Comparison of ENCODE assay signal across 8 mouse cellular contexts in the genomic region with DNA sequence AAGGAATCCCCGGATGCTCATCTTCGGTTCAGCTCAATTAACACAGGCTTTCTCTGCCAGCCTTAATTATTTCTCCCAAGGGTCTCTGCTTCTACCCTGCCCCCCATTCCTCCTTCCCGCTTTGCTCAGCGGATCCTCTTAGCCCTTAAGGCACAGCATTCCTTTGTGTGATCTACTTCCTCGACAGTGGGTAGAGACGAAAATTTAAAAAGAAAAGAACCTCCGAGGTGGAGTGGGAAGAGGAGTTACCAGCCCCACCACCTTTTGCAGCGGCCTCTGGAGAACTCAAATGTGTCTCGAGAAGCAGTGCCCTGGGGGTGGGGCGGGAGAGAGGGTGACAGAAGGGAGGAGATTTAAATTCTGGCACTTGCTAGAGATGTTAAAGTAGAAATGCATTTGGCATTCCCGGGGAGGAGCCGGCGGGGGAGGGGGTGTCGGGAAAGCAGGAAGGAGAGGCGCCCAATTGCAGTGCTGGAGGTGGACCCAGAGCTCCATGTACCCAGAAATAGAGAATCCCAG. TPM values are rescaled to one million over a fixed set of nuclear protein-coding genes. Genes with fewer than 3 reads are reported as not detected.
DNase-seq lines count a peak whose midpoint lies in the region; ATAC-seq lines count a peak whose summit lies in the region.

No protein-coding gene starts in this region.

- H3K36me3 ChIP-seq in forebrain, embryonic 14.5 days (ENCODE audit: control insufficient read depth, insufficient read depth, low read length): no peaks in the 10 kb centered on the region
- H3K36me3 ChIP-seq in hindbrain, embryonic 11.5 days (ENCODE audit: control insufficient read depth, insufficient read depth, low read length): no peaks in the 10 kb centered on the region
- H3K36me3 ChIP-seq in lung, embryonic 15.5 days: no peaks in the 10 kb centered on the region

- DNase-seq in ES-CJ7 (ENCODE audit: low read depth, low spot score): peak; percentile 87
- DNase-seq in brain, adult 2 months (ENCODE audit: low read depth, low spot score): peak; percentile 87
- peak; percentile 93 for DNase-seq in forebrain, embryonic 14.5 days (ENCODE audit: low spot score)
- DNase-seq in hindbrain, embryonic 11.5 days (ENCODE audit: low spot score): peak; percentile 67
- peak; percentile 55 to 59 for DNase-seq in layer of hippocampus, postnatal 36 days
- DNase-seq in right cerebral cortex, postnatal 10 days (ENCODE audit: low spot score in 2 of 2): peak; percentile 93
- DNase-seq in spleen, postnatal 14 days (ENCODE audit: low spot score in 2 of 2): no peak

- no peaks in the 10 kb centered on the region for H3K27me3 ChIP-seq in forebrain, embryonic 14.5 days (replicated peaks; ENCODE audit: control insufficient read depth, insufficient read depth, low read length)
- H3K27me3 ChIP-seq in hindbrain, embryonic 11.5 days (ENCODE audit: control insufficient read depth, insufficient read depth, low read length): peaks cover 3% of the 10 kb centered on the region; the same call in 1 of the 2 replicates
- no peaks in the 10 kb centered on the region for H3K27me3 ChIP-seq in lung, embryonic 15.5 days

- ATAC-seq in forebrain, embryonic 14.5 days: peak; percentile 85
- ATAC-seq in hindbrain, embryonic 11.5 days (ENCODE audit: low FRiP score): peak; percentile 52
- ATAC-seq in lung, embryonic 15.5 days (ENCODE audit: borderline replicate concordance, extremely low read depth, low FRiP score, low TSS enrichment): peak; percentile 44; the same call in 1 of the 2 replicates

- H3K9ac ChIP-seq in forebrain, embryonic 14.5 days (ENCODE audit: low read length): peak overlapping the region; percentile 54
- H3K9ac ChIP-seq in hindbrain, embryonic 11.5 days (ENCODE audit: low read depth, low read length): peak overlapping the region; percentile 62
- H3K9ac ChIP-seq in lung, embryonic 15.5 days: peak overlapping the region; percentile 27

- under 1% methylated on average over 15 of the region's 15 CpGs for whole genome bisulfite sequencing in forebrain, embryonic 14.5 days
- WGBS in hindbrain, embryonic 11.5 days: under 1% methylated on average over 15 of the region's 15 CpGs
- under 1% methylated on average over 15 of the region's 15 CpGs for WGBS in lung, embryonic 15.5 days

- H3K27ac ChIP-seq in forebrain, embryonic 14.5 days (ENCODE audit: low read depth, low read length): peak overlapping the region; percentile 92
- H3K27ac ChIP-seq in hindbrain, embryonic 11.5 days (ENCODE audit: low read depth, low read length): peak overlapping the region; percentile 78
- H3K27ac ChIP-seq in lung, embryonic 15.5 days: peak overlapping the region; percentile 67

- no peaks in the 10 kb centered on the region for H3K9me3 ChIP-seq in forebrain, embryonic 14.5 days (replicated peaks; ENCODE audit: control insufficient read depth, low read length)
- no peaks in the 10 kb centered on the region for H3K9me3 ChIP-seq in hindbrain, embryonic 11.5 days (ENCODE audit: control insufficient read depth, low read length)
- H3K9me3 ChIP-seq in lung, embryonic 15.5 days: no peaks in the 10 kb centered on the region

- peak overlapping the region; percentile 31 for H3K4me3 ChIP-seq in forebrain, embryonic 14.5 days (ENCODE audit: low read depth, low read length)
- peak overlapping the region; percentile 33 for H3K4me3 ChIP-seq in hindbrain, embryonic 11.5 days (ENCODE audit: low read depth, low read length)
- H3K4me3 ChIP-seq in lung, embryonic 15.5 days: peak overlapping the region; percentile 43

- H3K4me1 ChIP-seq in forebrain, embryonic 14.5 days (ENCODE audit: control insufficient read depth, insufficient read depth, low read length): peaks cover 27% of the 10 kb centered on the region
- H3K4me1 ChIP-seq in hindbrain, embryonic 11.5 days (replicated peaks; ENCODE audit: control insufficient read depth, insufficient read depth, low read length): 0 out of 2 replicates have a peak, but pooled peaks cover 2% of the 10 kb centered on the region
- peaks cover 45% of the 10 kb centered on the region for H3K4me1 ChIP-seq in lung, embryonic 15.5 days

- H3K4me2 ChIP-seq in forebrain, embryonic 14.5 days (ENCODE audit: low read length): peak overlapping the region; percentile 65
- peak overlapping the region; percentile 53 for H3K4me2 ChIP-seq in hindbrain, embryonic 11.5 days (replicated peaks; ENCODE audit: low read depth, low read length)
- peak overlapping the region; percentile 78 for H3K4me2 ChIP-seq in lung, embryonic 15.5 days

RNA-seq across cellular contexts. Expression of a gene that starts 27.4 kb away (rescaled TPM):
- polyA plus RNA-seq in forebrain, embryonic 14.5 days (2014; fragmentation: Nextera tagmentation; extraction: Ambion mirVana): 6.8 and 7.6 TPM in 2 replicates
- 5.8 and 7.0 TPM in 2 replicates for polyA plus RNA-seq in hindbrain, embryonic 11.5 days (2014; fragmentation: Nextera tagmentation; extraction: Ambion mirVana)
- total RNA-seq in layer of hippocampus, postnatal 36 days (2021): 10 to 100 TPM; 31.6 to 33.6 TPM
- polyA plus RNA-seq in lung, embryonic 15.5 days (2015; fragmentation: Nextera tagmentation; extraction: Ambion mirVana): 4.5 and 4.6 TPM in 2 replicates

RNA-seq across cellular contexts. Expression of a gene that starts 34.5 kb away (rescaled TPM):
- polyA plus RNA-seq in forebrain, embryonic 14.5 days (2014; fragmentation: Nextera tagmentation; extraction: Ambion mirVana): 33.3 and 39.6 TPM in 2 replicates
- polyA plus RNA-seq in hindbrain, embryonic 11.5 days (2014; fragmentation: Nextera tagmentation; extraction: Ambion mirVana): 19.3 and 34.5 TPM in 2 replicates
- total RNA-seq in layer of hippocampus, postnatal 36 days (2021): 10 to 100 TPM; 36.2 to 41.5 TPM
- polyA plus RNA-seq in lung, embryonic 15.5 days (2015; fragmentation: Nextera tagmentation; extraction: Ambion mirVana): 42.8 and 43.6 TPM in 2 replicates

Comparison
In these comparisons a context has a peak if more than half of its experiments do, and no peak if none do; other contexts are left out.
1. DNase-seq: peak in ES-CJ7 (single experiment), brain, adult 2 months (single experiment), forebrain, embryonic 14.5 days (single experiment), hindbrain, embryonic 11.5 days (single experiment), layer of hippocampus, postnatal 36 days (2 of 2) and right cerebral cortex, postnatal 10 days (2 of 2); none in spleen, postnatal 14 days (0 of 2).
2. Peak in every context shown above with its lines, with median percentiles within 50 percentile points of each other: ATAC-seq, H3K27ac ChIP-seq, H3K4me2 ChIP-seq, H3K4me3 ChIP-seq and H3K9ac ChIP-seq.